15 mouse cellular contexts compared by ENCODE assay signal in the genomic region with DNA sequence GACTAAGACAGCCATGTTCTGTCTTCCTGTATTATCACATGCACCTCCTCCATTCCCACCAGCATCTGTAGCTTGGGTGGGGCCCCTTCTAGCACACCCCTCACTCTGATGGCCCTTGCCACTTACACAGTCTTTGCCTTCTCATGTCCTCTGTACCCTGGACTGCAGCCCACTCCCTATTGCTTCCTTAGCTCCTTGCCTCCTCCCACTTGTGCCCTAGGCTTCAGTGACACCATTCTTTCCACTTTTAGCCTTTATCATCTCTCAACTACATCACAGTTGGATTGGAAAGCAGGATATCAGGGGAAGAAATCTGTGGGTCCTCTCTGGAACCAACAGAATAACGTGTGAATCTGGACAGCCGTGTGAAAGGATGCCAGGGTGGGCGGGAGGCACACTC.
"Had no signal": no experiment of that assay in that cellular context is flagged by ENCODE, and none has a peak within 500 bp of the region (broad histone marks: within the 10 kb centered on the region; RNA-seq: fewer than 3 reads in every experiment).

No protein-coding gene starts in this region.

- H3K4me2 ChIP-seq: liver, embryonic 15.5 days; lung, embryonic 15.5 days; midbrain, embryonic 15.5 days; neural tube, embryonic 12.5 days; stomach, embryonic 15.5 days had no signal

- H3K27ac ChIP-seq: liver, embryonic 15.5 days; lung, embryonic 15.5 days; macrophage; midbrain, embryonic 15.5 days; neural tube, embryonic 12.5 days; stomach, embryonic 15.5 days; stomach, postnatal 0 days had no signal

- H3K9me3 ChIP-seq: liver, embryonic 15.5 days; lung, embryonic 15.5 days; midbrain, embryonic 15.5 days; stomach, embryonic 15.5 days had no signal

- H3K27me3 ChIP-seq: liver, embryonic 15.5 days; megakaryocyte, embryonic 14.5 days; midbrain, embryonic 15.5 days; neural tube, embryonic 12.5 days; stomach, embryonic 15.5 days had no signal

- H3K9ac ChIP-seq: liver, embryonic 15.5 days; liver, postnatal 0 days; lung, embryonic 15.5 days; midbrain, embryonic 15.5 days; neural tube, embryonic 12.5 days; stomach, embryonic 15.5 days had no signal

- H3K36me3 ChIP-seq: liver, embryonic 15.5 days; lung, embryonic 15.5 days; midbrain, embryonic 15.5 days; neural tube, embryonic 12.5 days; stomach, embryonic 15.5 days had no signal

- ATAC-seq: liver, postnatal 0 days; midbrain, embryonic 15.5 days had no signal

- H3K4me3 ChIP-seq: liver, embryonic 15.5 days; lung, embryonic 15.5 days; megakaryocyte, embryonic 14.5 days; midbrain, embryonic 15.5 days; neural tube, embryonic 12.5 days; stomach, embryonic 15.5 days had no signal

- DNase-seq: liver, postnatal 0 days; lung, adult 2 months; lung, postnatal 14 days; right cerebral cortex, postnatal 14 days; thymus, adult 2 months; thymus, postnatal 25 days; thymus, postnatal 4 days had no signal

- H3K4me1 ChIP-seq: liver, embryonic 15.5 days had no signal
